Mouse (Mus musculus): Measurements from ENCODE around the gene Tnrc18.

Gene Tnrc18

DNA sequence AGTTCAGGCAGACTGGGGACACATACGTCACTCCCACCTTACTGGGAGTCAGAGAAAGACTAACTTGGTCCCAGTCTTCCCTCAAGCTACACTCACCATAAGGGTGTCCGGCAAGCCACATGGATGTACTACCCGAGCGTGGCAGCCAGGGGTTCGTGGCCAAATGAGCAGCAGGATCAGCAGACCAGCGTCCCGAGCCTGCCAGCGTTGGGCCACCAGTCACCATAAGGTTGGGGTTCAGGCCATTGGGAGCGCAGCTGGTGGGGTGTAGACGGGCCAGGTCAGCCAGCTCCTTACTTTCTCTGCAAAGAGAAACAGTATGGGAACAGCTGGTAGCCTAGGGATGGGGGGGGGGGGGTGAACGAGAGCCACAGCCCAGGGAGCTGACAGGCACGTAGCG, 41.4 kb downstream of the Tnrc18 start:
- no peak for DNase-seq (ENCODE audit: low read depth, low spot score)

- no peak for DNase-seq (ENCODE audit: low read depth, low spot score)
These were observed 42.7 kb downstream of the Tnrc18 start for GRCm38 (mm10) chr5:142774771-142775170.

DNA sequence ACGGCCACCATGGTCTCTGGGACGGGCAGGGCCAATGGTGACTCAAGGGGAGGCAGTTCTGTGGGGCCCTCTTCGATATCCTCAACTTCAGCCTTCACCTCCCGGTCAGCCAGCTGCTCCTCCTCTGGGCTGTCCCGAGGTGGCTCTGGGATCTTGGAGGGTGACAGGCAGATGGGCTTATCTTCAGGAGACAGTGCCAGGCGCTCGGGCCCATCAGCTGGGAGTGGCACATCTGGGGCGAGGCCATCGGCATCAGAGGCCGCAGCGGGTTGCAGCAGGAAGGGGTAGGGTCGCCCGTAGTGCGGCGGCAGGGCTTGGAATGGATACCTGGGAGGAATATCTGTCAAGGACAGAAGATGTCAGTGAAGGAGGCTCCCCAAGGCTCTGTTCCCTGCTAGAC, 45.5 kb downstream of the Tnrc18 start:
- DNase-seq (ENCODE audit: low read depth, low spot score) = no peak

GRCm38 (mm10) chr5:142771034-142771433, 46.4 kb downstream of the Tnrc18 start:
- no peak for DNase-seq (ENCODE audit: low read depth, low spot score)

DNA sequence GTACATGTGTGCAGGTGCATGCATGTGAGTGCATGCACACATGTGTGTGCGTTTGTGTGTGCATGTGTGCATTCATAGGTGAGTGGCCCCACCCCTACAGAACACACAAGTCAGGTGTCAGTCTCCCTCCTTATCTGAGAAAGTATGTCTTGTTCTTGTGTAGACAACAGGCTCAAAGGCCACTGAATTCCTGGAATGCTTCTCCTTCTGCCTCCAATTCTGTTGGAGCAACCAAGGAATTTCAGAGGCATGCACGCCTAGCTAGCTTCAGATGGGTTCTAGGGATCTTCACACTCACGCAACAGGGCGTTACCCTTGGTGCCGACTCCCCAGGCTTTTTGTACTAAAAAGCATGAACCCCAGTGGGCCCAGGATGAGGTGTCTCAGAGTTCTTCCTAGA, 47.8 kb downstream of the Tnrc18 start:
- no peak for DNase-seq (ENCODE audit: low read depth, low spot score)

- DNase-seq (ENCODE audit: low read depth, low spot score) = no peak
These were observed 48.9 kb downstream of the Tnrc18 start for GRCm38 (mm10) chr5:142768352-142769267.

DNA sequence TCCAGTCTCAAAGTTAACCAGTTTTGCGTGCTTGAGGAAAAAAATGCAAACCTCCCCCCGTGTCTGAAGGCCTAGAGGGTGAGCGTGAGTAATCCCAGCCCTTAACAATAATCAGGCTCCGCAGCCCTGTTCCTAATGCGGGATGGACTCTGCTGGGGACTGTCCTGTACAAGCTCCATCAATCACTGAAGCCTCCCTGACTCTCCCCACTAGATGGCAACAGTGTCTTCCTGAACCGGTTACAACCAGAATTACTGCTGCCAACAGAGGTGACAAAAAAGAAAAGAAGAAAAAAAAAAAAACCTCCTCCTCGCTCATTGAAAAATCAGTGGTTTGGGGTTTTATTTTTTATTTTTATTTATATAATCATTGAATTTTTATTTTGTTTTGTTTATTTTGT, 49.5 kb downstream of the Tnrc18 start:
- peak; percentile 94 for DNase-seq (ENCODE audit: low read depth, low spot score)

DNA sequence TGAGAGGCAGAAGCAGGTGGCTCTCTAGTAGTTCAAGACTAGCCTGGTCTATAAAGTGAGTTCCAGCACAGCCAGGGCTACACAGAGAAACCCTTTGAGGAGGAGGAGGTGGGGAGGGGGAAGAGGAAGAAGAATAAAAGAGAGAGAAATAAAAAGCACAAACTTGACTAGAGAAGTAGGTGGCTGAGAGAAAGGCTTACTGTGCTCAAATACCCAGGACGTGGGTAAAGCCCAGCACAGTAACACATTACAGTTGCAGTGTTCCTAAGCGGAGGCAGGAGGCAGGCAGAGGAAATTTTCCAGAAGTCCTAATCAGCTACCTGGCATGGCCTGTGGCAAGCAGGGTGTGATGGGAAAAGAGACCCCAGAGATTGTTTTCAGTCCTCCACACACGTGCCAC, 50.8 kb downstream of the Tnrc18 start:
- DNase-seq (ENCODE audit: low read depth, low spot score) = peak; percentile 50

DNA sequence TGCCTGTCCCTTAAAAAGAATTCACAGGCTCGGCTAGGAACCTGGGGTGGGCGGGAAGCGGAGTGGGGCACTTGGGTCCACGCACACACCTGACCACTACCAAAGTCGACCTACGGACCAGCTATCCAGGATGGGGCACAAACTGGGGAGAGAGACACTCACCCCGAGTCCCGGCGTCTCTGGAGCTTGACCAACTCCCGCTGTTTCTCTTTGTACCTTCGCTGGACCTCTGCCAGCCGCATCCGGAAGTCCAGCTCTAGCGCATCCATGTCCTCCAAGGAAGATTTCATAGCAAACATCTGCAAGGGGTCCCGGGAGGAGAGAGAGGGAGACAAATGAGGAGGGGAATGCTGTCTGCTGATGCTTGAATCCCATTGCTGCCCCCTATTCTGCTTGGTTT, 52.6 kb downstream of the Tnrc18 start:
- no peak for DNase-seq (ENCODE audit: low read depth, low spot score)

- DNase-seq (ENCODE audit: low read depth, low spot score) = no peak
These were observed 53.2 kb downstream of the Tnrc18 start for GRCm38 (mm10) chr5:142764306-142764705.

- peak; percentile 74 for DNase-seq (ENCODE audit: low read depth, low spot score)
These were observed 55.2 kb downstream of the Tnrc18 start for GRCm38 (mm10) chr5:142762082-142762807.

GRCm38 (mm10) chr5:142761326-142761983, 56.0 kb downstream of the Tnrc18 start:
- DNase-seq (ENCODE audit: low read depth, low spot score) = peak; percentile 91

DNA sequence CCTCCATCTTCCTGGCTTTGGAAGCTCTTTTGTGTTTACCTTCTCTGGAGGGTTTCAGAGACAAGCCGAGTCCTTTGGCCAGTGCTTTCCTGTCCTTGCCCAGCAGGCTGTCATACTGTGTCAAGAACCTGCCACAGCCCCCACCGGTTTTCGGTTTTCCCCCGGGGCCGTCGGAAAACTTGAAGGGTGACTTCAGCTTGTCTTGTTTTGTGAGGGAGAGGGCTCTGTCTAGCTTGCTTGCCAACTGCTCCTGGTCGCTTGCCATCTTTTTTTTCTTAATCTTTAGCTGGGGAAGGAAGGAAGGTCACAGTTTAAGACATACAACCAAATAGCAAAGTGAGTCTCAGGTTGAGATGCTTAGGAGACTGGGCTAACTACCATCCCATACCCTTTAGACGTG, 57.7 kb downstream of the Tnrc18 start:
- DNase-seq (ENCODE audit: low read depth, low spot score) = no peak

DNA sequence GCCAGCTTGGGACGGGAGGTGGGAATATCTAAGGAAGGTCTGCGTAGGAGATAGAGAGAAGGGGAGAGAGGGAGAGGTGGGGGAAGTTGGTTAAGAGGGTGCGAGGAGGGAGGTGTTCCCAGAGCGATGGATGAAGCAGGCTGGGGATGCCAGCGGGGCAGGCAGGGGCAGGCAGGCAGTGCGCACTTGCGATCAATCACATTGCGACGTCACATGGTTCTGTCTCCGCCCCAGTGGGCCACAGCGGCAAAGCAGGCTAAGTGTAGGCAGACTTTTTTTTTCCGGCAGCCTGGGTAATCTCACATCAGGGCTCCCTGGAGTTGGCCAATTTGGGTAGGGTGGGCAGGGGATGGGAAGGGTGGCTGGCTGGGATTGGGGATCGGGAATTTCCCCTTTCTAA, 65.2 kb downstream of the Tnrc18 start:
- peak; percentile 70 for DNase-seq (ENCODE audit: low read depth, low spot score)

GRCm38 (mm10) chr5:142750173-142750572, 67.3 kb downstream of the Tnrc18 start:
- no peak for DNase-seq (ENCODE audit: low read depth, low spot score)

GRCm38 (mm10) chr5:142747026-142747629, 70.3 kb downstream of the Tnrc18 start:
- DNase-seq (ENCODE audit: low read depth, low spot score) = peak; percentile 55

DNA sequence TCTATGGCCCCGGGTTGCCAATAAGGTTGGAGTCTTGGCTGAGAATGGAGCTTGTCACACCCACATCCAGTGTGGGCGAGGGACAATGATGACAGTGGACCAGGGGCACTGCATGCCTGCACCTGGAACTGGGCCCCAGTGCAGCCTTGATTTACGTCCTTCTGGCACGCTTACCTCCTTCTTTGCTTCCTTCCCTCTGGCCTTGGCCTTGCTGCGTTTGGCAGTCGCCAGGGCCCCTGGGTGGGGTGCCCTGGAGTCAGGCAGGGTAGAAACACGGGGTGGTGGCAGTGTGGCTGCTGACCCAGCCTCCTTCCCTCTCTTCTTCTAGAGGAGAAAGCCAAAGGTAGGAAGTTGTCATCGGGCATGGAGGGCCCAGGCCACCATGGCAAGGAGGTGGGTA, 77.5 kb downstream of the Tnrc18 start:
- no peak for DNase-seq (ENCODE audit: low read depth, low spot score)

DNA sequence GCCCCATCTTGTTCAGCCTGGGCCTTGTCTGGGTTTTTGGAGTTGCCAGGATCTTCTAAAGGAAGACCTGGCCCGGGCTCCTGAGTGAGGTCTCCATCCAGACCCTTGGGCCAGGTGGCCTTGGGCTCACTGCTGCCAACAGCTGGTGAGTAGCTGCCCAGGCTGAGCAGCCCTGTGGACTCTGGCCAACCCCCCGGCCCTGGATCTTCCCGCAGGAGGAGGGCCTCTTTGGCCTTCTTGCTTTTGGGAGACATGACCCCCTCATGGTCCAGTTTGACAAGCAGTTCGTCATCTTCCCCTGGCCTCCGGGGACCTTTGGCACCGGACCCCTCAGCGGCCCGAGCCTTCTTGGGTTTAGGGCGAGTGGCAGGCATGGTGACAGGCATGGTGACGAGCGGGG, 85.5 kb downstream of the Tnrc18 start:
- no peak for DNase-seq (ENCODE audit: low read depth, low spot score)

- DNase-seq (ENCODE audit: low read depth, low spot score) = no peak
These were observed 87.2 kb downstream of the Tnrc18 start for GRCm38 (mm10) chr5:142730295-142730694.

- DNase-seq (ENCODE audit: low read depth, low spot score) = no peak
These were observed 89.2 kb downstream of the Tnrc18 start for GRCm38 (mm10) chr5:142728301-142728700.

- no peak for DNase-seq (ENCODE audit: low read depth, low spot score)
These were observed 90.7 kb downstream of the Tnrc18 start for GRCm38 (mm10) chr5:142726748-142727147.

DNA sequence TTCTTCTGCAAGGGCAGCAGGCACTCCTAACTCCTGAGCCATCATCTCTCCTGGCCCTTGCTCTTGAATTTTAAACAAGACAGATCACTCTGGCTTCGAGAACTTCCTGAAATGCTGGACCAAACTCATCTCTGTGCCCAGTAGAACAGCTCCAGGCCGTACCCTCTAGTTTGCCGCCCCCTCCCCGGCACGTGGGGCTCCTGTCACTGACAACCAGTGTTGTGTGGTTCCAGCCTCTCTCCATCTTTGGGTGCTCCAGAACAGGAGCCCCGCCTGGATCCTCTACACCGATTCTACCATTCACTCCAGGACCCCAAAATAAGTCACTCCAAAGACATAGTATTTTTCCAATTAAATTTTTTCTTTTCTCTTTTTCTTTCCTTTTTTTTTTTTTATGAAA, 93.2 kb downstream of the Tnrc18 start:
- DNase-seq (ENCODE audit: low read depth, low spot score) = no peak
